8 mouse cellular contexts compared by ENCODE assay signal in genomic region chr6:83317108-83317741, GRCm38 (mm10). TPM values are rescaled to one million over a fixed set of nuclear protein-coding genes. Genes with fewer than 3 reads are reported as not detected.
A peak's percentile ranks its signal among the peaks of the same experiment; 100 is the strongest.
DNase-seq lines count a peak whose midpoint lies in the region; ATAC-seq lines count a peak whose summit lies in the region.

No protein-coding gene starts in this region.

- peak overlapping the region; percentile 91 for H3K4me3 ChIP-seq in hindbrain, embryonic 15.5 days

- H3K9ac ChIP-seq in hindbrain, embryonic 15.5 days, result peak overlapping the region; percentile 73

- H3K27ac ChIP-seq in hindbrain, embryonic 15.5 days (replicated peaks), result peak overlapping the region; percentile 70

- H3K9me3 ChIP-seq in hindbrain, embryonic 15.5 days, result no peaks in the 10 kb centered on the region

- peaks cover 2% of the 10 kb centered on the region; the same call in 1 of the 2 replicates for H3K36me3 ChIP-seq in hindbrain, embryonic 15.5 days

- H3K4me2 ChIP-seq in hindbrain, embryonic 15.5 days, result peak overlapping the region; percentile 87

- peak; percentile 71 for DNase-seq in WW6 (ENCODE audit: low read depth, low spot score)
- DNase-seq in cerebellum, postnatal 36 days, result peak; percentile 91 to 92
- peak; percentile 88 to 93 for DNase-seq in frontal cortex, postnatal 36 days (ENCODE audit: low spot score in 2 of 2)
- peak; percentile 85 for DNase-seq in left cerebral cortex, adult 11 months (ENCODE audit: low spot score)
- DNase-seq in lung, postnatal 36 days, result peak; percentile 95
- DNase-seq in retina, embryonic 14.5 days (ENCODE audit: low spot score), result peak; percentile 94
- peak; percentile 91 to 95 for DNase-seq in thymus, postnatal 36 days

- H3K4me1 ChIP-seq in hindbrain, embryonic 15.5 days (replicated peaks), result peaks cover 22% of the 10 kb centered on the region

- peak; percentile 99 for ATAC-seq in hindbrain, embryonic 15.5 days (ENCODE audit: low FRiP score, low read depth)

- WGBS in hindbrain, embryonic 15.5 days, result under 1% methylated on average over 52 of the region's 52 CpGs

- H3K27me3 ChIP-seq in hindbrain, embryonic 15.5 days, result no peaks in the 10 kb centered on the region

RNA-seq across cellular contexts. Expression of gene Mthfd2, which starts 8.5 kb away (rescaled TPM):
- 28.9 and 32.8 TPM in 2 replicates for polyA plus RNA-seq in hindbrain, embryonic 15.5 days (2015; fragmentation: Nextera tagmentation; extraction: Ambion mirVana)

RNA-seq across cellular contexts. Expression of gene Mob1a, which starts 8.6 kb away (rescaled TPM):
- polyA plus RNA-seq in hindbrain, embryonic 15.5 days (2015; fragmentation: Nextera tagmentation; extraction: Ambion mirVana), result 22.9 and 24.6 TPM in 2 replicates

RNA-seq across cellular contexts. Expression of gene Bola3, which starts 31.7 kb away (rescaled TPM):
- 60.3 and 67.6 TPM in 2 replicates for polyA plus RNA-seq in hindbrain, embryonic 15.5 days (2015; fragmentation: Nextera tagmentation; extraction: Ambion mirVana)

Comparison
In these comparisons a context has a peak if more than half of its experiments do, and no peak if none do; other contexts are left out.
1. Peak in every context shown above with its lines: DNase-seq, ATAC-seq, H3K4me3 ChIP-seq and H3K27ac ChIP-seq.